Mouse (Mus musculus) forebrain, embryonic 12.5 days (tissue): ENCODE data around the gene Tcn2. TPM values are rescaled to one million over a fixed set of nuclear protein-coding genes. Genes with fewer than 3 reads are reported as not detected.
"Not testable (repeated sequence)": the region's sequence is repeated elsewhere in the genome, so short reads cannot be mapped to it uniquely, and the experiment has no call there.

Source experiments
- ATAC-seq: fragments of 200-750 bp; cut with Nextera tagmentation; 2 replicates; pipeline ENCODE4 v1.8.0; 2017; ENCODE audit warnings: moderate TSS enrichment; ENCODE audit not compliant: low FRiP score
- H3K27ac ChIP-seq: fragments of 300-500 bp; sonication (generic); 2 replicates; pipeline ENCODE4 v1.5.1; 2016; ENCODE audit warnings: mild to moderate bottlenecking
- H3K27me3 ChIP-seq: fragments of 300-500 bp; sonication (generic); 2 replicates; pipeline ENCODE4 v1.6.1; 2016; ENCODE audit warnings: mild to moderate bottlenecking
- H3K36me3 ChIP-seq: fragments of 300-500 bp; sonication (generic); replicated peaks from 2 replicates; pipeline ENCODE4 v1.6.1; 2016; ENCODE audit warnings: mild to moderate bottlenecking
- H3K4me1 ChIP-seq: fragments of 300-500 bp; sonication (generic); 2 replicates; pipeline ENCODE4 v1.6.1; 2016
- H3K4me2 ChIP-seq: fragments of 300-500 bp; sonication (generic); 2 replicates; pipeline ENCODE4 v1.6.1; 2016; ENCODE audit warnings: mild to moderate bottlenecking, moderate library complexity
- H3K4me3 ChIP-seq: fragments of 300-500 bp; sonication (generic); replicated peaks from 2 replicates; pipeline ENCODE4 v1.5.1; 2016; ENCODE audit warnings: mild to moderate bottlenecking
- H3K9ac ChIP-seq: fragments of 300-500 bp; sonication (generic); 2 replicates; pipeline ENCODE4 v1.6.1; 2016; ENCODE audit warnings: mild to moderate bottlenecking
- H3K9me3 ChIP-seq: fragments of 300-500 bp; sonication (generic); 2 replicates; pipeline ENCODE4 v1.6.1; 2016
- WGBS: fragments of 180-500 bp; shearing (Covaris S2); methylation state at CpG from one replicate; pipeline ENCODE4 v1.1.7; 2016; 5-methylcytosine and 5-hydroxymethylcytosine counted together
- polyA plus RNA-seq: library from polyadenylated mRNA; unstranded; fragments of >200 nt; fragmentation: Nextera tagmentation; extraction: Ambion mirVana; gene quantifications from 2 replicates; pipeline ENCODE4 v1.2.1, GENCODE M21; 2016

The Tcn2 gene
- polyA plus RNA-seq, 1 experiment from 2014 or later: 19.1 TPM

DNA sequence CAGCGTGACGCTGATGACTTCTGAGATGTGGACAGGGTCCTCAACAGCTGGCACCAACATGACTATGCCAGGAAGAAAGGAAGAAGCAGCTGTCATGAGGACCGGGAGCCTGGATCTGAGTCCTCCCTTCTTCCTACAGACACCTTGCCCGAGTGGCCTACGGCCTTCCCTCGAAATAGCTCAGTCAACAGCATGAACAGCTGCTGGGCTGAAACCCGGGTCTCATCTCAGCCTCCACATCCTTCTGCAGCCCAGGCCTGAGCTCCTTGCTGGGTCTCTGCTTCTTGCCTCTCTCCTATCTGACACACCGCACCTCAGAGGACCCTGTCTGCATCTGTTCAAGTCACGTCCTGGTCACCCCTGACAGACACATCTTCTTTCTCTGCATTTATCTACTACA lies 9.8 kb downstream of the Tcn2 start:
- H3K4me2 ChIP-seq: no peak overlapping the region
- no peak overlapping the region for H3K9ac ChIP-seq
- H3K9me3 ChIP-seq: no peaks in the 10 kb centered on the region
- ATAC-seq: no peak
- no peak overlapping the region for H3K4me3 ChIP-seq
- H3K27ac ChIP-seq: no peak overlapping the region
- no peaks in the 10 kb centered on the region for H3K27me3 ChIP-seq
- H3K36me3 ChIP-seq: peaks cover 18% of the 10 kb centered on the region; the same call in 1 of the 2 replicates
- 94% methylated on average over 9 of the region's 9 CpGs for WGBS
- H3K4me1 ChIP-seq: no peaks in the 10 kb centered on the region

DNA sequence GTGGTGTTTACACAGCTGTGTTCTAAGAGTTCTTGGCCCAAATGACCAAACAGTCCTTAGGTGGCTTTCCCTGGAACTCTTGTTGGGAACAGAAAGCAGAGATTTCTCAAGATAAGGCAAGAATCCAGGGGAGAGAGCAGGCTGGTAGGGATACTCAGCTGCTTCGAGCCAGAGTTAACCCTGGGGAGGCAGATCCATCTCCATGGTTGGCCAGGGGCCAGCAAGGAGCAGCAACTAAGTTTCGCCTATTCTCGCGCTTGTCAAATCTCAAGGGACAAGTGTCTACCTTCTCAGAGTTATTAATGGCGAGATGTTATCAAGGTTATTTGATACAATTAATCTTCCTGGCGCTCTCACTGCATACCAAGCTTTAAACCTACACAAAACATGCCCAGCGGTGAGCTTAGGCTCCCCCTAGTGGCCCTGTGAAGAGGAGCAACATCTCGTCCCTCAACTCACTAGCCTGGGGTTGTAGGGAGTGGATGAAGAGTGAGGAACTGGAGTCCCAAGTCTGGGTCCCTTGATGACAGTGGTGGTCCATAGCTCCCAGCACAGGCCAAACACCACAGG lies 10.6 kb downstream of the Tcn2 start:
- 0 out of 2 replicates have a peak, but pooled peaks have one; percentile 44 for ATAC-seq
- Histone ChIP-seq H3K27me3 (no peaks in the 10 kb centered on the region), H3K27ac (no peak overlapping the region), H3K4me2 (no peak overlapping the region), H3K36me3 (peaks cover 18% of the 10 kb centered on the region; the same call in 1 of the 2 replicates), H3K4me3 (no peak overlapping the region), H3K9me3 (no peaks in the 10 kb centered on the region), H3K9ac (no peak overlapping the region), H3K4me1 (no peaks in the 10 kb centered on the region)
- 37% methylated on average over 8 of the region's 8 CpGs for WGBS

DNA sequence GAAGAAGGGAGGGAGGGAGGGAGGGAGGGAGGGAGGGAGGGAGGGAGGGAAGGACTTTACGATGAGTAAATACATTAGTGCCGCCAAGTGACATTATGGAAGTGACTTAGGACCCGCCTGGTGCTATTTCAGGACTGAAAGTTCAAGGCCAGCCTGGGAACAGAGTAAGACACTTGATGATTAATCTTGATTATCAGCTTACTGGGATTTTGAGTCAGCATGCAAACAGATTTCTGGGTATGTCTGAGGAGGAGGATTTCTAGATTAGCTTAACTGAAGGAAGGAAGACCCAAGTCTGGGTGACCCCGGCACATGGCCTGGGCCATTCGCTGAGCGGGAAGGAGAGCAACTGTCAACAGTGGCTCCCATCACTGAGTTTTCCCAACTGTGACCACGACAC lies 11.5 kb downstream of the Tcn2 start:
- H3K27me3 ChIP-seq: no peaks in the 10 kb centered on the region
- no peak for ATAC-seq

DNA sequence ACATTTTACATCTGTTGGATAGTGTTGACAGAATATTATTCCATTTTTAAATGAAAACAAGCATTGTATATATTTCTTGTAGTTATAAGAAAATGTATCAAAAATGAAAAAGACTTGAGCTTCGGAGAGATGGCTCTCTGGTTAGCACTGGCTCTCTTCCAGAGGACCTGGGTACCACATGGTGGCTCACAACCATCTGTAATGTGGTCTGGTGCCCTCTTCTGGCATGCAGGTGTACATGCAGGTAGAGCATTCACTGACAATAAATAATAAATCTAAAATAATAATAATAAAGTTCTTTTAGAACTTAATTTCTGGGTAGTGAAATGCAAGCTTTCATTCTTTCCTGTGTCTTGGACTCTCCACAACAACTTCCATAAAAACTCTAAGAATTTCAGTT lies 13.2 kb downstream of the Tcn2 start:
- ATAC-seq: no peak
- 0 out of 2 replicates have a peak, but pooled peaks cover 4% of the 10 kb centered on the region for H3K4me1 ChIP-seq

More for the DNA sequence above, 11.5 kb downstream of the Tcn2 start:
- 92% methylated on average over 7 of the region's 7 CpGs for WGBS
- H3K4me3 ChIP-seq: no peak overlapping the region
- no peaks in the 10 kb centered on the region for H3K9me3 ChIP-seq
- H3K27ac ChIP-seq: no peak overlapping the region
- peaks cover 18% of the 10 kb centered on the region; the same call in 1 of the 2 replicates for H3K36me3 ChIP-seq
- no peak overlapping the region for H3K9ac ChIP-seq
- H3K4me1 ChIP-seq: no peaks in the 10 kb centered on the region
- no peak overlapping the region for H3K4me2 ChIP-seq

DNA sequence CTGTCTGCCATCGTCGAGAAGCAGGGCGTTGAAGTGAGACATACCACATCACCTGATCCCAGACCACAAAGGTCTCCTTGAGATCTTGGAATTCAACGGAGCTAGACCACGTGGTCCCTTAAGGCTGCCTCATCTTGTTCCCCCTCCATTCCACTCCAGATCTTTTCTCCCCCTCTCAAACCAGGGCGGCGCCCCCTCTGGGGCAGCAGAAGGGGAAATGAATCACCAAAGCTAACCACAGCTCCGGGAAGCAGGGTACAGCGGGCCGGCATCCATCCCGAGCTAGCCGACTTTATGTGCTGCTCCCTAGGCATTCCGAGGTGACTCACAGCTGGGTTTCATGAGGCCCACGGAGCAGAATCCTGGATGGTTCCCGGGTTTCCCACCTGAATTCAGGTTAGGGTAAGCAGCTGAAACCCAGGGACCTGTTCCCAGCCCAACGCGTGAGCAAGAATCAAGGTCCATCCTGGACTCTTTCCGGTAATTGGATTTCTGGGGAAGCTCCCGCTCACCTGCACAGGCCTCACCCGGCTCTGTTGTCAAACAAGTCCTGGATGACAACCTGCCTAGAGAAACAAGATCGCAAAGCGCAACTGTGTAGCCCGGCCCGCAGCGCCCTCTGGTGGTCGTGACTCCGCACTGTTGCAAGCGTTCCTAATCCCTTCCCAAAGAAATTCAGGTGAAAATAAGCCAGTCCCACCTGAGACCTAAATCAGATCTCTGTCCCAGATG lies 17.7 kb downstream of the Tcn2 start, which contains the start of gene Slc35e4:
Gene Slc35e4, minus strand, starts transcription at position 556 of the 732 bp plus-strand sequence.
- H3K27me3 ChIP-seq: peaks cover 22% of the 10 kb centered on the region
- peak within 1 kb of the TSS; percentile 65 for H3K27ac ChIP-seq
- no peaks in the 10 kb centered on the region for H3K9me3 ChIP-seq
- H3K4me2 ChIP-seq: peak within 1 kb of the TSS; percentile 93
- peak within 1 kb of the TSS; percentile 70 for H3K9ac ChIP-seq
- under 1% methylated on average over 27 of the region's 28 CpGs for WGBS
- H3K36me3 ChIP-seq: no peaks in the 10 kb centered on the region
- peak; percentile 63 for ATAC-seq
- peaks cover 43% of the 10 kb centered on the region for H3K4me1 ChIP-seq
- peak within 1 kb of the TSS; percentile 65 for H3K4me3 ChIP-seq

More for the DNA sequence above, 13.2 kb downstream of the Tcn2 start:
- Histone ChIP-seq H3K4me2 (no peak overlapping the region), H3K27me3 (no peaks in the 10 kb centered on the region), H3K4me3 (no peak overlapping the region), H3K36me3 (peaks cover 9% of the 10 kb centered on the region; the same call in 1 of the 2 replicates), H3K9me3 (no peaks in the 10 kb centered on the region), H3K9ac (no peak overlapping the region), H3K27ac (no peak overlapping the region)
- WGBS: 64% methylated on average over 1 of the region's 1 CpGs

DNA sequence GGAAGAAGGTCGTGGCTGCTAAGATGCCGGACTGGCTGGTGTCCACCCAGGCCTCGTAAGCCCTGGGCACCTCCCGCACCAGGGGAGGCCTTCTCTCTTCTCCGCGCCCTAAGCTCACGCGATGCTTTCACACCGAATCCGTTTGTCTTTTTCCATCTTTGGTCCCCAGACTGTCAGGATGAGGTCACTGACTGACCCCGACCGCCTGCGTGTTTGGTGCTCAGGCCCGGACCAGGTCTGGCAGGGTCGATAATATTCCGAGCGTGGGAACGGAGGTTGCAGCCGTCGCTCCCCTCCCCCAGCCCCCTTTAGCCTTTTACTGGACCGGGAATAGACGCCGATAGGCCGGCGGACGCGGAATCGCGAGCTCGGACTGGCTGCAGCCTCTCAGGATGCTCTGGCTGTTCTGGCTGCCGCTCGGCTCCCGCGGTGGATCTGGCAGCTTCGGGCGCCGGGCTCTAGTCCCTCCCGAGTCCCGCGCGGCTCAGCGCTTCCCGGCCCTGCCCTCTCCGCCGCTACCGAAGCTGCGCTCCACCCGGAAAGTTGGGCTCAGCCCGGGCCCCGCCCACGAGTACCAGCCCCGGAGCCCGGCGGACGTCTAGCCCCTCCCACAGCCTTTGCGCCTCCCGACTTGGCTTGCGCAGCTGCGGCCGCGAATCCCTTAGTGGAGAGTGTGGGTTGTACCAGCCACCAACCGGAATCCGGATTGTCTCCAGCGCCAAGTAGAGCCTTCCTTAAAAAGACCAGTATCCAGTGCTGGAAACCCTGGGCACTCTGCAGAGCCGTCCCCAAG lies 18.4 kb downstream of the Tcn2 start:
- Histone ChIP-seq H3K9me3 (no peaks in the 10 kb centered on the region), H3K36me3 (no peaks in the 10 kb centered on the region), H3K4me2 (peak overlapping the region; percentile 93), H3K4me3 (peak overlapping the region; percentile 65), H3K27me3 (peaks cover 26% of the 10 kb centered on the region), H3K4me1 (peaks cover 43% of the 10 kb centered on the region), H3K9ac (peak overlapping the region; percentile 70), H3K27ac (peak overlapping the region; percentile 65)
- ATAC-seq: peak; percentile 89
- under 1% methylated on average over 65 of the region's 65 CpGs for WGBS

DNA sequence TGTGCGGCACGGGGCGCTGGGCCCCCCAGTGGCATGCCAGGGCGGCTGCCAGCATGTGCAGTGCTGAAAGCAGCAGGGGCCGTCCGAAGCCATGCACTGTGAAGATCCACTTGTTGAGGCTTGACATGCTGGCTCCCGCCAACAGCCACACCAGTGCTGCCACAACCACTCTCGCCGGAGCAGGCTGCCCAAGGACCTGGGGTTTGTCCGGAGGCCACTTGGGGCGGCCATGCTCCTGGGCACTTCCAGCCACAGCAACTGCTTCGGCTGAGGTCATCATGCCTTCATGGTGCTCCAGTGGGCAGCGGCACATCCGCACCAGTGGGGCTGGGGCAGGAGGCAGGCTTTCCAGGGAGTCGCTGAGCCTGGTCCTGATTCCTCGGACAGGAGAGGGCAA lies 19.1 kb downstream of the Tcn2 start:
- Histone ChIP-seq H3K27ac (no peak overlapping the region), H3K36me3 (no peaks in the 10 kb centered on the region), H3K4me3 (peak overlapping the region; percentile 65), H3K4me2 (peak overlapping the region; percentile 93), H3K27me3 (peaks cover 26% of the 10 kb centered on the region), H3K4me1 (peaks cover 47% of the 10 kb centered on the region), H3K9me3 (no peaks in the 10 kb centered on the region), H3K9ac (peak overlapping the region; percentile 70)
- WGBS: under 1% methylated on average over 16 of the region's 16 CpGs
- peak; percentile 12; the same call in 1 of the 2 replicates for ATAC-seq

DNA sequence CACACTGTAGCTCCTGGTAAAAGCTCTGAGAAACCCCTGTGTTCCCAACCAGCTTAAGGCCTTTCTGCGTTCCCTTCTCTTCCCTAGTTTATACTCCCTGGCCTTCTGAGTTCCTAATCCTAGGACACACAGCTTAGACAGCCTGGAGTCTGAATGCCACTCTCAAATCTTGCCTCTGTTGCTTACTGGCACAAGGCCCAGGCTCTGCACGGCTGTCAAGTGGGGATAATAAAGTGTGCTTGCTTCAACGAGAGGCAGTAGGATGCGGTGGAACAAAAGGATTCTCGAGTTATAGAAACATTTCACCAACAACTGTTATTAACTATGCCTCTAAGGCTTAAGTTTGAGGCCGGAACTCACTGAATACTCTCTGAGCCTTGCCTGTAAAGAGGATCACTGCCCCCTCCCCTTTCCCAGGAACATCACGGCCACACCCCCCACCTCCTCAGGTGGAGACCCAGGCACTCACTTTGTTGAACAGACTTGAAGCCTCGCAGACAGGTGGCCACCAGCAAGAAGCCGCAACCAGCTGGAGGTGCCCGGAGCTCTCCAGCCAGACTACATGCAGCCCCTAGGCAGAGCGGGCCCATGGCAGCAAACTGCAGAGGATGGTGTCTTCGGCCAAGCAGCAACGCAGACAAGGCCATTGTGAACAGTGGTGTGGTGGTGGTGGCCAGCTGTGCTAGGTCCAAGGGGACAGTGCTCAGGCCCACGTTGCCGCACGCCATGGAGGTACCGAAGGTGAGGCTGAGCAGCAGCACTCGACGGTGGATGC lies 19.7 kb downstream of the Tcn2 start:
- ATAC-seq: peak; percentile 12; the same call in 1 of the 2 replicates
- Histone ChIP-seq H3K27ac (peak overlapping the region; percentile 47; the same call in 1 of the 2 replicates), H3K4me2 (peak overlapping the region; percentile 93), H3K4me3 (peak overlapping the region; percentile 65), H3K27me3 (peaks cover 26% of the 10 kb centered on the region), H3K4me1 (peaks cover 47% of the 10 kb centered on the region), H3K9ac (peak overlapping the region; percentile 70), H3K9me3 (no peaks in the 10 kb centered on the region), H3K36me3 (peaks cover 4% of the 10 kb centered on the region; the same call in 1 of the 2 replicates)
- 14% methylated on average over 19 of the region's 19 CpGs for WGBS

DNA sequence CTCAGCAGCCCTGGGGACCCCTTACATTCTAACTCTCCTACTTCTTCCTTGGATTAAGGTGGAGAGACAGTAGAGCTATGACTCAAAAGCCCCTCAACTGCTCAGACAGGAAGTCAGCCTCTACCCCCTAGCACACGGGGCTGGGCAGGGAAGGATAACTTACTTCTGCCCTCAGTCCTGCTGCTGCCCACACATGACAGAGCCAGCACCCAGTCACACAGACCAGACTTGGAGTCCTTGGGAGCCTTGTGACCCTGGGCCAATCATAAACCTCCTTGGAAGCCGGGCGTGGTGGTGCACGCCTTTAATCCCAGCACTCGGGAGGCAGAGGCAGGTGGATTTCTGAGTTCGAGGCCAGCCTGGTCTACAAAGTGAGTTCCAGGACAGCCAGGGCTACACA lies 20.5 kb downstream of the Tcn2 start:
- H3K4me3 ChIP-seq, H3K27ac ChIP-seq, ATAC-seq, H3K36me3 ChIP-seq, H3K9me3 ChIP-seq, H3K9ac ChIP-seq: not testable (repeated sequence)
- 90% methylated on average over 6 of the region's 6 CpGs for WGBS
- Histone ChIP-seq H3K27me3 (peaks cover 26% of the 10 kb centered on the region), H3K4me1 (peaks cover 47% of the 10 kb centered on the region), H3K4me2 (peak overlapping the region; percentile 34)

DNA sequence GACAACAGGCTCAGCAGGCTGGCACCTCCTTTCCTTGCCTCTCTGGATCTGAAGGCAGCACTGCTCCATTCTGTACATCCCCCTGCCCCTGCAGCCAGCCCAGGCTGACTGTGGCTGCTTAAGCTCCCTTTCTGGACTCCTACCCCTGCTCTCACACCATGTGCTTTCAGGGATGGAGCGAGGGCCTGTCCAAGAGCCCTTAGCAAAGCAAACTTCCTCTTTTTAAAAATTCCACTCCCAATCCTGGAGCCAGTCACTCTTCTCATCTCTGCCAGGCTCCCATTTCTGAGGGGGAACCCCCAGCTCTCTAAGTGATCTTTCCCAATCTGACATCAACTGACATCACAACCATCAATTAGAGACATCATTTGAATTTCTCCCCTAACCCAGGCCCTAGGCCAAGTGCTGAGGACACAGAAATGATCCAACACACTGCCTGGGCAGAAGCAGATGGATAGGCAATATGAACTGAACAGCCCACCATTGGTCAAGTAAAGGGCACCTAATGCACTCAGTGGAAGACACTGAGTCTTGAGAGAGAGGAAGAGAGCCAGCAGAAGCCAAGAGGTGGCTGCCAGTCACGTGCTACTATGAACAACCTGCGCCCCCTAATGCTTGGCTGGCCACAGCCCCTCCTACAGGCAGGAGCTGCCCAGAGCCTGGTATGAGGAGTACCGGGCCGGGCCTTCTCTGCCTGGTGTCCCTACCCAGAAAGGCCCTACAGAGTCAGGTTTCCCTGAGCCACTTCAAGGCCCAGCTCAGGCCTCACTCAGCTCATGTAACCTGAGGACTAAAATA lies 21.2 kb downstream of the Tcn2 start:
- Histone ChIP-seq H3K9ac (no peak overlapping the region), H3K36me3 (peaks cover 10% of the 10 kb centered on the region; the same call in 1 of the 2 replicates), H3K27ac (no peak overlapping the region), H3K4me2 (peak overlapping the region; percentile 34), H3K9me3 (no peaks in the 10 kb centered on the region), H3K4me3 (no peak overlapping the region), H3K4me1 (peaks cover 47% of the 10 kb centered on the region), H3K27me3 (peaks cover 26% of the 10 kb centered on the region)
- 63% methylated on average over 5 of the region's 5 CpGs for WGBS
- no peak for ATAC-seq

DNA sequence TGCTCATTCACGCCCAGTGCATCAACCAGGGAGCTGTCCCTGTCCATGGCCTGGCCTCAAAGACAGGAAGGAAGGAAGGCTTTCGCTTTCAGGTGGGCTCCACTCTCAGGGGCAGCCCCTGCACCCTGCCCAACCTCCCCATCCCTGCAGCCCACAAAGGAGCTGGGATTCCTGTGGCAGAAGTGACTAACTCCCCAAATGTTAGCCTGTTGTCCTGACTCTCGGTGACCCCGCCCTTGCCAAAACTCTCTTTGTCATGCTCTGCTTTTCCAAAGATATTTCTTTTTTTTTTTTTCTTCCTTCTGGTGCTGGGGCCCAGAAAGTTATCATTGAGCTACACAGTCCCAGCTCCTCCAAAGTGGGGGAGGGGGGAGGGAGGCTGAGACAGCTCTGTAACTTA lies 22.7 kb downstream of the Tcn2 start:
- ATAC-seq: no peak
- H3K9ac ChIP-seq: no peak overlapping the region
- no peak overlapping the region for H3K4me2 ChIP-seq
- H3K27me3 ChIP-seq: peaks cover 26% of the 10 kb centered on the region
- WGBS: 87% methylated on average over 4 of the region's 4 CpGs
- peaks cover 10% of the 10 kb centered on the region; the same call in 1 of the 2 replicates for H3K36me3 ChIP-seq
- H3K27ac ChIP-seq: no peak overlapping the region
- peaks cover 45% of the 10 kb centered on the region for H3K4me1 ChIP-seq
- H3K4me3 ChIP-seq: no peak overlapping the region
- H3K9me3 ChIP-seq: no peaks in the 10 kb centered on the region
